Mouse (Mus musculus): ENCODE measurements at regions not wholly inside any gene's neighbourhood (a gene's known extent, or its start where the extent isn't known, plus 50 kb on each side); places are given as distances from the start of the nearest gene placed in this dataset.

DNA sequence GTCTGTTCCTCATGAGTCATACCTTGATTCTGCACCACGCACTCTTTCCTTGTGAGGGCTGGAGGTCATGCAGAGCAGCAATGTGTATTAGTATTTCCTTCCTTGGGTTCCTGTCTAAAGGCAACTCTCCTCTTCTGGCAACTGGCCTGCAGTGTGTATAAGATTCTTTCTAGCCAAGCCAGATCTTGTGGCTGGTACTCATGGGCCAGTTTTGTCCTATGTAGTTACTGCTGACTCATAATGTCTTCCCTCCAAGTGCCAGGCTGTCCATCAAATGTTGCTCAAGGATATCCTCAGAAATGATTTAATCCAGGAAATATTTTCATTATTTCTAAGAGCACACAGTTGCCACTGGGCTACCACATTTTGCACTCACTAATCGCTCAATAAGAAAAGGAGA, 211.0 kb upstream of the Ptprk start:
- TF ChIP-seq POLR2A (IDR thresholded peaks at IDR 0.05; ENCODE audit: borderline replicate concordance, insufficient read depth, low read length) (no peak), CTCF (IDR thresholded peaks at IDR 0.05; ENCODE audit: borderline replicate concordance, insufficient read depth, low read depth, low read length) (no peak)
